Mouse (Mus musculus): ENCODE results near the gene Bach2.

DNA sequence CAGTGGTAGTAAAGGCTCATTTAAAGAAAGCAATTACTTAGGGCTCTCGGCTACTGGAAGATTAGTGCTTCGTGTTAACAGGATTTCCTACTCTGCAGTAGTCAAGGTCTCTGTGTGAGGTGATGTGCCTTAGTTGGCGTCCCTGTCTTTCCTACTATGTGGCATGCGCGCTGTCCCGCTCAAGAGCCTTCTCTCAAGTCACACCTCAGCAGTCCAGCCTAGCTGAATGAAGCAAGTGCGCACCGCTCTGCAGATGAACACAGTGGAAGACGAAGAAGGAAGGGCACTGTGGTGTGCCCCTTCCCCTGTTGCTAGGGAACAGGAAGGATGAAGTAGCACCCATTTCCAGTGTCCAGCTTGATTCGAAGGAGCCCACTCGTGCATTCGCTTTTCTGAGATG, 93.4 kb downstream of the Bach2 start:
- TF ChIP-seq CTCF (IDR thresholded peaks at IDR 0.05; ENCODE audit: extremely low read depth, insufficient read depth, insufficient read length, insufficient replicate concordance): no peak
- no peak for TF ChIP-seq POLR2A (IDR thresholded peaks at IDR 0.05; ENCODE audit: low read depth, low read length)

Data from spleen, adult 2 months (tissue).